Mouse (Mus musculus) neural tube, embryonic 11.5 days (tissue): ENCODE measurements around the gene Nup160. TPM values are rescaled to one million over a fixed set of nuclear protein-coding genes. Genes with fewer than 3 reads are reported as not detected.
A peak's percentile ranks its signal among the peaks of the same experiment; 100 is the strongest.

Source experiments
- ATAC-seq: fragments of 200-750 bp; cut with Nextera tagmentation; 2 replicates; pipeline ENCODE4 v1.8.0; 2017; ENCODE audit warnings: moderate number of reproducible peaks, mild to moderate bottlenecking, moderate TSS enrichment, moderate library complexity; ENCODE audit not compliant: insufficient read depth, low FRiP score, low TSS enrichment
- DNase-seq: peaks from one replicate; pipeline ENCODE4 v3.0.0-alpha.2; 2015; ENCODE audit warnings: low spot score
- H3K27ac ChIP-seq: fragments of 300-500 bp; sonication (generic); 2 replicates; pipeline ENCODE4 v1.5.1; 2014; ENCODE audit warnings: low read depth, mild to moderate bottlenecking, low read length
- H3K27me3 ChIP-seq: fragments of 300-500 bp; sonication (generic); 2 replicates; pipeline ENCODE4 v1.6.1; 2014; ENCODE audit warnings: mild to moderate bottlenecking, low read length, mixed read lengths; ENCODE audit not compliant: control insufficient read depth, insufficient read depth
- H3K36me3 ChIP-seq: fragments of 300-500 bp; sonication (generic); 2 replicates; pipeline ENCODE4 v1.6.1; 2014; ENCODE audit warnings: mild to moderate bottlenecking, low read length, moderate library complexity, mixed read lengths; ENCODE audit not compliant: control insufficient read depth, insufficient read depth
- H3K4me1 ChIP-seq: fragments of 300-500 bp; sonication (generic); 2 replicates; pipeline ENCODE4 v1.6.1; 2014; ENCODE audit warnings: low read length, mixed read lengths; ENCODE audit not compliant: control insufficient read depth, insufficient read depth
- H3K4me2 ChIP-seq: fragments of 300-500 bp; sonication (generic); 2 replicates; pipeline ENCODE4 v1.6.1; 2014; ENCODE audit warnings: low read depth, mild to moderate bottlenecking, moderate library complexity
- H3K4me3 ChIP-seq: fragments of 300-500 bp; sonication (generic); 2 replicates; pipeline ENCODE4 v1.5.1; 2014; ENCODE audit warnings: low read depth, low read length
- H3K9ac ChIP-seq: fragments of 300-500 bp; sonication (generic); 2 replicates; pipeline ENCODE4 v1.6.1; 2014; ENCODE audit warnings: mild to moderate bottlenecking, low read length
- H3K9me3 ChIP-seq: fragments of 300-500 bp; sonication (generic); 2 replicates; pipeline ENCODE4 v1.6.1; 2016; ENCODE audit warnings: low read length; ENCODE audit not compliant: control insufficient read depth
- WGBS: fragments of 180-500 bp; shearing (Covaris S2); extraction: QIAGEN DNeasy Blood & Tissue Kit; methylation state at CpG from one replicate; pipeline ENCODE4 v1.1.7; 2014; 5-methylcytosine and 5-hydroxymethylcytosine counted together
- polyA plus RNA-seq: library from polyadenylated mRNA; unstranded; fragments of >200 nt; fragmentation: Nextera tagmentation; extraction: Ambion mirVana; gene quantifications from 2 replicates; pipeline ENCODE4 v1.2.1, GENCODE M21; 2014

Nup160 gene
- polyA plus RNA-seq, 1 experiment from 2014 or later = 61.0 TPM

- no peak for ATAC-seq
- H3K27ac ChIP-seq = no peak overlapping the region
- 91% methylated on average over 1 of the region's 1 CpGs for WGBS
These were observed 3.7 kb upstream of the Nup160 start for GRCm38 (mm10) chr2:90673339-90673738.

DNA sequence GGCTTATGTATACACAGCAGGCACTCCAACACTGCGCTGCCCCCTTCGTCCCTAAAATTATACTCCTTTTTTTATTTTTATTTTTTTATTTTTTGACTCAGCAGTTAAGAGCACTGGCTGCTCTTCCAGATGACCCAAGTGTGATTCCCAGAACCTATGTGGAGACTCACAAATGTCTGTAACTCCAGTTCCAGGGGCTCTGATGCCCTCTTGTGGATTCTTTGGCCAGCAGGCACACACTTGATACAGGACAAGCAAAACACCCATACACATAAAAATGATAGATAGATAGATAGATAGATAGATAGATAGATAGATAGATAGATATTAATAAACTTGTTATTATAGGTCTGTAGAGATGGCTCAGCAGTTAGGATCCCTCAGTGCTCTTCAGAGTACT is 2.5 kb upstream of the Nup160 start:
- H3K9ac ChIP-seq = no peak overlapping the region
- H3K4me3 ChIP-seq = no peak overlapping the region
- H3K27ac ChIP-seq = no peak overlapping the region
- no peaks in the 10 kb centered on the region for H3K36me3 ChIP-seq
- H3K27me3 ChIP-seq = no peaks in the 10 kb centered on the region
- 95% methylated on average over 2 of the region's 2 CpGs for WGBS
- H3K4me2 ChIP-seq = no peak overlapping the region
- H3K9me3 ChIP-seq = no peaks in the 10 kb centered on the region
- no peak for DNase-seq
- H3K4me1 ChIP-seq = no peaks in the 10 kb centered on the region; the same call in 1 of the 2 replicates
- ATAC-seq = no peak

More at GRCm38 (mm10) chr2:90673339-90673738, 3.7 kb upstream of the Nup160 start:
- Histone ChIP-seq H3K4me1 (no peaks in the 10 kb centered on the region), H3K36me3 (no peaks in the 10 kb centered on the region), H3K4me3 (no peak overlapping the region), H3K9me3 (no peaks in the 10 kb centered on the region), H3K4me2 (no peak overlapping the region), H3K9ac (no peak overlapping the region), H3K27me3 (no peaks in the 10 kb centered on the region)
- DNase-seq = no peak

GRCm38 (mm10) chr2:90675488-90675887 is 1.5 kb upstream of the Nup160 start:
- Histone ChIP-seq H3K4me1 (peaks cover 5% of the 10 kb centered on the region; the same call in 1 of the 2 replicates), H3K27me3 (no peaks in the 10 kb centered on the region), H3K36me3 (0 out of 2 replicates have a peak, but pooled peaks cover under 1% of the 10 kb centered on the region), H3K4me2 (no peak overlapping the region), H3K4me3 (no peak overlapping the region), H3K9me3 (no peaks in the 10 kb centered on the region), H3K27ac (no peak overlapping the region), H3K9ac (no peak overlapping the region)
- no peak for ATAC-seq
- DNase-seq = no peak
- WGBS = 88% methylated on average over 2 of the region's 2 CpGs

- Histone ChIP-seq H3K4me3 (peak overlapping the region; percentile 89), H3K9ac (peak overlapping the region; percentile 82), H3K4me2 (peak overlapping the region; percentile 71), H3K27me3 (no peaks in the 10 kb centered on the region), H3K36me3 (0 out of 2 replicates have a peak, but pooled peaks cover 2% of the 10 kb centered on the region), H3K4me1 (peaks cover 5% of the 10 kb centered on the region; the same call in 1 of the 2 replicates), H3K9me3 (no peaks in the 10 kb centered on the region), H3K27ac (peak overlapping the region; percentile 81)
- peak; percentile 37 for ATAC-seq
- no peak for DNase-seq
- 33% methylated on average over 26 of the region's 26 CpGs for WGBS
These were observed 1.4 kb downstream of the Nup160 start for GRCm38 (mm10) chr2:90678256-90679060.

GRCm38 (mm10) chr2:90679061-90679810 is 2.2 kb downstream of the Nup160 start:
- WGBS = under 1% methylated on average over 63 of the region's 63 CpGs
- peaks cover 5% of the 10 kb centered on the region; the same call in 1 of the 2 replicates for H3K4me1 ChIP-seq
- H3K36me3 ChIP-seq = peaks cover 2% of the 10 kb centered on the region; the same call in 1 of the 2 replicates
- peak overlapping the region; percentile 81 for H3K27ac ChIP-seq
- ATAC-seq (peak; percentile 98), DNase-seq (peak; percentile 97)
- no peaks in the 10 kb centered on the region for H3K27me3 ChIP-seq
- H3K4me2 ChIP-seq = peak overlapping the region; percentile 71
- H3K9me3 ChIP-seq = no peaks in the 10 kb centered on the region
- peak overlapping the region; percentile 89 for H3K4me3 ChIP-seq
- peak overlapping the region; percentile 82 for H3K9ac ChIP-seq

- WGBS = 97% methylated on average over 4 of the region's 4 CpGs
- Histone ChIP-seq H3K27ac (no peak overlapping the region), H3K27me3 (no peaks in the 10 kb centered on the region), H3K36me3 (peaks cover 20% of the 10 kb centered on the region), H3K9me3 (no peaks in the 10 kb centered on the region), H3K4me3 (no peak overlapping the region), H3K4me2 (no peak overlapping the region), H3K4me1 (no peaks in the 10 kb centered on the region), H3K9ac (no peak overlapping the region)
- DNase-seq (no peak), ATAC-seq (no peak)
These were observed 23.9 kb downstream of the Nup160 start for GRCm38 (mm10) chr2:90700943-90701342.

DNA sequence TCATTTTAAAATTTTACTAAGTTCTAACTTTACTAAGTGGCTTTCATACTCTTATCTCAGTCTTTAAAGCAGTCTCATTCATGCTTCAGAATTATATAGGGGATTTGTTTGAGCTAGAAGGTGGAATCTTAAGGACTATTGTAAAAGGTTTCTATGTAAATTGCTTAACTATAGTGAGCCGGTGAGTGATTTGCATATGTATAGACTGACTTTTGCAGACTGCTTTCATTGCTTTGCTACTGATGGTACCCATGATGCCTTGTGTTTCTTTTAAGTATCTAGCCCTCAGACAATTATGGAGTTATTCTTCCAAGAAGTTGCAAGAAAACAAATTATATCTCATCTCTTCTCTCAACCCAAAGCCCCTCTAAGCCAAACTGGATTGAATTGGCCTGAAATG is 31.5 kb downstream of the Nup160 start:
- H3K9ac ChIP-seq = no peak overlapping the region
- peaks cover 13% of the 10 kb centered on the region for H3K36me3 ChIP-seq

GRCm38 (mm10) chr2:90715555-90716092 is 38.6 kb downstream of the Nup160 start:
- H3K36me3 ChIP-seq = peaks cover 4% of the 10 kb centered on the region
- H3K27ac ChIP-seq = no peak overlapping the region
- DNase-seq (no peak), ATAC-seq (no peak)
- H3K9me3 ChIP-seq = no peaks in the 10 kb centered on the region
- H3K9ac ChIP-seq = no peak overlapping the region
- H3K4me2 ChIP-seq = no peak overlapping the region
- no peaks in the 10 kb centered on the region for H3K27me3 ChIP-seq
- no peak overlapping the region for H3K4me3 ChIP-seq
- no peaks in the 10 kb centered on the region for H3K4me1 ChIP-seq
- 96% methylated on average over 7 of the region's 7 CpGs for WGBS

More for the DNA sequence above, 31.5 kb downstream of the Nup160 start:
- 29% methylated on average over 1 of the region's 1 CpGs for WGBS
- H3K27me3 ChIP-seq = no peaks in the 10 kb centered on the region
- H3K4me1 ChIP-seq = no peaks in the 10 kb centered on the region
- H3K4me2 ChIP-seq = no peak overlapping the region
- H3K27ac ChIP-seq = no peak overlapping the region
- no peak overlapping the region for H3K4me3 ChIP-seq
- no peak for ATAC-seq
- no peaks in the 10 kb centered on the region for H3K9me3 ChIP-seq
- DNase-seq = no peak
